Mouse (Mus musculus) bone marrow, adult 2 months (tissue): ENCODE data around the gene Hjurp.

Source experiments
- CTCF ChIP-seq: fragments of 200-500 bp; IDR thresholded peaks from 2 replicates; pipeline ENCODE4 v1.5.1; 2011; ENCODE audit warnings: low read length, control low read depth; ENCODE audit not compliant: control insufficient read depth, insufficient read depth
- POLR2A ChIP-seq: fragments of 200-500 bp; IDR thresholded peaks from 2 replicates; pipeline ENCODE4 v1.6.1; 2011; ENCODE audit warnings: low read depth, mild to moderate bottlenecking, control low read depth, low read length, borderline replicate concordance; ENCODE audit not compliant: control insufficient read depth

DNA sequence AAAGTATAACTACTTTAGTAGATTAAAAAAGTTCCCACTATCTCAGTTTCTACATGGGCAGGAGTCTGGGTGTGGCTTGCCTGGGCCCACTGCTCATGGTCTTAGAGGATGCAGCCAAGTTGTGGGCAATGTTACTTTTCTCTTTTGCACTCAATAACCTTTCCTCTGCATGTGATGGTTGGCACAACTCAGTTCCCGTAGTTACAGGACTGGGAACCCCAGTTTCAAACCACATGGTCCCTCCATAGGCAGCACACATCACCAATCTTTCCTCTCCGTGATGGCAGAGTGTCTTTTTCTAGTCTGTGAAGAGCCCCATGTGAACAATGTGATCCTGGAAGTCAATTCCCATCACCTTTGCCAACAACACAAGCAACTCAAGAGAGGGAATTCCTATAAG, 50.0 kb downstream of the Hjurp start:
- TF ChIP-seq CTCF (no peak), POLR2A (no peak)
